Mouse (Mus musculus): ENCODE measurements around the gene Hoxb5. TPM values are rescaled to one million over a fixed set of nuclear protein-coding genes. Genes with fewer than 3 reads are reported as not detected.
A peak's percentile ranks its signal among the peaks of the same experiment; 100 is the strongest.

Hoxb5 gene
- polyA plus RNA-seq, 1 experiment, result not detected

DNA sequence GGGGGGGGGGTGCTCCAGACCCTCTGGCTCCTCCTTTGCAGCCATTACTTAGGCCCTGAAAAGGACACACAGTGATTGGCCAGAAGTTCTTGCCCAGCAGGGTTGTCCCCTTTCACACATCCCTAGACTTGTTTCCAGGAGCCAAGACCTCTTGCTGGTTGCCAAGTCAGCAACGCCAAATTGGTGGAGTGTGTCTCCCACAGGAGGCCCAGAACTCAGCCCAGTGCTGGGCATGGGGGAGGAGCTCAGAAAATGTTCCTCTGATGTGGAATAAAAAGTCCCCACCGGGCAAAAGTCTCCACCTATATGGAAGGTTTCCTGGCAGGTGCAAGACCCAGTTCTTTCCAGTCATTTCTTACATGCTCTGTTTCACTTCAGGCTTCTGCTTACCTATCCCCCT is 44.1 kb upstream of the Hoxb5 start:
- H3K79me2 ChIP-seq (ENCODE audit: control insufficient read depth, insufficient read depth), result no peaks in the 10 kb centered on the region
- H3K4me2 ChIP-seq (ENCODE audit: low read depth), result no peak overlapping the region
- no peak overlapping the region for H3ac ChIP-seq (ENCODE audit: control insufficient read depth, insufficient read length)
- H3K27me3 ChIP-seq (ENCODE audit: control insufficient read depth, insufficient read depth, insufficient read length), result peaks cover 68% of the 10 kb centered on the region
- TF ChIP-seq MYOD1 (IDR thresholded peaks at IDR 0.05; ENCODE audit: control insufficient read depth in 1 of 3, insufficient read length in 2 of 3, low read depth in 2 of 3) (no peak), MAX (IDR thresholded peaks at IDR 0.05; ENCODE audit: low read depth) (no peak), REST (IDR thresholded peaks at IDR 0.05; ENCODE audit: insufficient read depth, insufficient read length) (no peak), E2F4 (IDR thresholded peaks at IDR 0.05; ENCODE audit: insufficient read depth) (no peak), SRF (IDR thresholded peaks at IDR 0.05; ENCODE audit: control insufficient read depth, insufficient read length, low read depth) (no peak), CEBPB (IDR thresholded peaks at IDR 0.05; ENCODE audit: insufficient read depth, poor library complexity, severe bottlenecking) (no peak), MYOG (IDR thresholded peaks at IDR 0.05; ENCODE audit: control insufficient read depth in 1 of 3, insufficient read depth in 1 of 3, insufficient read length in 2 of 3, low read depth in 2 of 3) (no peak), TCF3 (IDR thresholded peaks at IDR 0.05; ENCODE audit: insufficient read length, low read depth) (no peak), POLR2A (IDR thresholded peaks at IDR 0.05; ENCODE audit: insufficient read length, low read depth) (no peak), USF1 (IDR thresholded peaks at IDR 0.05; ENCODE audit: low read depth) (no peak), TCF12 (IDR thresholded peaks at IDR 0.05; ENCODE audit: insufficient read depth, poor library complexity, severe bottlenecking) (no peak)
- no peaks in the 10 kb centered on the region for H3K36me3 ChIP-seq (ENCODE audit: control insufficient read depth, insufficient read depth)
- no peak overlapping the region for H3K4me3 ChIP-seq

GRCm38 (mm10) chr11:96259511-96259910 is 43.6 kb upstream of the Hoxb5 start:
- TF ChIP-seq POLR2A (IDR thresholded peaks at IDR 0.05; ENCODE audit: insufficient read length, low read depth) (no peak), REST (IDR thresholded peaks at IDR 0.05; ENCODE audit: insufficient read depth, insufficient read length) (no peak), MYOG (IDR thresholded peaks at IDR 0.05; ENCODE audit: control insufficient read depth in 1 of 3, insufficient read depth in 1 of 3, insufficient read length in 2 of 3, low read depth in 2 of 3) (no peak), MAX (IDR thresholded peaks at IDR 0.05; ENCODE audit: low read depth) (no peak), POLR2AphosphoS2 (IDR thresholded peaks at IDR 0.05; ENCODE audit: insufficient read length, low read depth) (no peak), MYOD1 (IDR thresholded peaks at IDR 0.05; ENCODE audit: control insufficient read depth in 1 of 3, insufficient read length in 2 of 3, low read depth in 2 of 3) (no peak), E2F4 (IDR thresholded peaks at IDR 0.05; ENCODE audit: insufficient read depth) (no peak), TCF12 (IDR thresholded peaks at IDR 0.05; ENCODE audit: insufficient read depth, poor library complexity, severe bottlenecking) (no peak), USF1 (IDR thresholded peaks at IDR 0.05; ENCODE audit: low read depth) (no peak), TCF3 (IDR thresholded peaks at IDR 0.05; ENCODE audit: insufficient read length, low read depth) (no peak), CEBPB (IDR thresholded peaks at IDR 0.05; ENCODE audit: insufficient read depth, poor library complexity, severe bottlenecking) (no peak)
- Histone ChIP-seq H3K27me3 (ENCODE audit: control insufficient read depth, insufficient read depth, insufficient read length) (peaks cover 69% of the 10 kb centered on the region), H3K4me2 (ENCODE audit: low read depth) (no peak overlapping the region), H3K4me3 (no peak overlapping the region), H3ac (ENCODE audit: control insufficient read depth, insufficient read length) (no peak overlapping the region), H3K36me3 (ENCODE audit: control insufficient read depth, insufficient read depth) (no peaks in the 10 kb centered on the region), H3K79me2 (ENCODE audit: control insufficient read depth, insufficient read depth) (no peaks in the 10 kb centered on the region)

DNA sequence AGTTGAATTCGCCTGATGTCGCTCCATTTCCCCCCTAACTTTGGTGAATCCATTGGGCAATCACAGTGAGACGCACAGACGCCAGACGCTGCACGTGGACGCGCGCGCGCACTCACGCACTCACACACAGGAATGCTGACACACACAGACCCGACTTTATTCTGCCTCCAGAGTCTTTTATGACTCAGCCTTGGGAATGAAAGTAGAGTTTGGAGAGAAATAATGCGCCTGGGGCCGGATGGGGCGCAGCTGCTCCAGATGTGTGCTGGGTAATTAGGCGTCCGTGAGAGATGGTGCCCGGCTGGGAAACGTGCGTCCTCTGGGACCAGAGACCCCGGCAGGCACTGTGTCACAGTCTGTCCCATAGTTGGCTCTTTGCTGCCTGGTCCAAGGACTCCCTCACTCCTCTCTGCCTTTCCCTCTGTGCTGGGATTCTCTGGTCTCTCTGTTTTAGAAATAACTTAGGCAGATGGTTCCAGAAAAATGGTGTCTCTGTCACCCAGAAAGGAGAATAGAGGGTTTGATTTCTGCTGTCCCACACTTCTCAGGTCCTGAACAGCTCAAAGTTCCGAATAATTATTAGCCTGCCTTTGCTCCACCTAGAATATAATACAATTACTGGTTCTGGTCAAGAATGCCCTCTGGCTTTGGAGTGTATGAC is 42.7 kb upstream of the Hoxb5 start:
- H3K79me2 ChIP-seq (ENCODE audit: control insufficient read depth, insufficient read depth), result no peaks in the 10 kb centered on the region
- H3K4me3 ChIP-seq, result no peak overlapping the region
- H3ac ChIP-seq (ENCODE audit: control insufficient read depth, insufficient read length), result no peak overlapping the region
- H3K27me3 ChIP-seq (ENCODE audit: control insufficient read depth, insufficient read depth, insufficient read length), result peaks cover 73% of the 10 kb centered on the region
- TF ChIP-seq TCF3 (IDR thresholded peaks at IDR 0.05; ENCODE audit: insufficient read length, low read depth) (no peak), TCF12 (IDR thresholded peaks at IDR 0.05; ENCODE audit: insufficient read depth, poor library complexity, severe bottlenecking) (no peak)
- no peaks in the 10 kb centered on the region for H3K36me3 ChIP-seq (ENCODE audit: control insufficient read depth, insufficient read depth)
- peak overlapping the region; percentile 34 for H3K4me2 ChIP-seq (ENCODE audit: low read depth)

GRCm38 (mm10) chr11:96261323-96261890 is 41.7 kb upstream of the Hoxb5 start:
- TF ChIP-seq CEBPB (IDR thresholded peaks at IDR 0.05; ENCODE audit: insufficient read depth, poor library complexity, severe bottlenecking) (no peak), E2F4 (IDR thresholded peaks at IDR 0.05; ENCODE audit: insufficient read depth) (no peak), USF1 (IDR thresholded peaks at IDR 0.05; ENCODE audit: low read depth) (no peak), TCF3 (IDR thresholded peaks at IDR 0.05; ENCODE audit: insufficient read length, low read depth) (no peak), SRF (IDR thresholded peaks at IDR 0.05; ENCODE audit: control insufficient read depth, insufficient read length, low read depth) (no peak), MAX (IDR thresholded peaks at IDR 0.05; ENCODE audit: low read depth) (no peak), POLR2A (IDR thresholded peaks at IDR 0.05; ENCODE audit: insufficient read length, low read depth) (no peak), REST (IDR thresholded peaks at IDR 0.05; ENCODE audit: insufficient read depth, insufficient read length) (no peak), MYOD1 (IDR thresholded peaks at IDR 0.05; ENCODE audit: control insufficient read depth in 1 of 3, insufficient read length in 2 of 3, low read depth in 2 of 3) (no peak), TCF12 (IDR thresholded peaks at IDR 0.05; ENCODE audit: insufficient read depth, poor library complexity, severe bottlenecking) (no peak), MYOG (IDR thresholded peaks at IDR 0.05; ENCODE audit: control insufficient read depth in 1 of 3, insufficient read depth in 1 of 3, insufficient read length in 2 of 3, low read depth in 2 of 3) (no peak), POLR2AphosphoS2 (IDR thresholded peaks at IDR 0.05; ENCODE audit: insufficient read length, low read depth) (no peak)

More at GRCm38 (mm10) chr11:96261323-96261890, 41.7 kb upstream of the Hoxb5 start:
- peaks cover 72% of the 10 kb centered on the region for H3K27me3 ChIP-seq (ENCODE audit: control insufficient read depth, insufficient read depth, insufficient read length)
- H3K79me2 ChIP-seq (ENCODE audit: control insufficient read depth, insufficient read depth), result no peaks in the 10 kb centered on the region
- no peak overlapping the region for H3K4me3 ChIP-seq
- H3K4me2 ChIP-seq (ENCODE audit: low read depth), result no peak overlapping the region
- H3ac ChIP-seq (ENCODE audit: control insufficient read depth, insufficient read length), result no peak overlapping the region
- no peaks in the 10 kb centered on the region for H3K36me3 ChIP-seq (ENCODE audit: control insufficient read depth, insufficient read depth)

Data from myocyte (in vitro differentiated cells).